Mouse (Mus musculus) macrophage (primary cell): ENCODE measurements around the gene Dact3. TPM values are rescaled to one million over a fixed set of nuclear protein-coding genes. Genes with fewer than 3 reads are reported as not detected.

Experiments used
- H3K27ac ChIP-seq: fragments of 350-480 bp; formaldehyde crosslinking; 2 replicates; pipeline ENCODE4 v1.9.0; 2021
- H3K36me3 ChIP-seq: fragments of 350-480 bp; formaldehyde crosslinking; 2 replicates; pipeline ENCODE4 v1.9.0; 2021; ENCODE audit errors: inconsistent target
- H3K4me3 ChIP-seq: fragments of 350-480 bp; formaldehyde crosslinking; 2 replicates; pipeline ENCODE4 v1.9.0; 2021; ENCODE audit errors: inconsistent target
- H3K79me2 ChIP-seq: fragments of 350-480 bp; formaldehyde crosslinking; 2 replicates; pipeline ENCODE4 v1.9.0; 2021; ENCODE audit errors: inconsistent target
- WGBS: methylation state at CpG from one replicate; pipeline ENCODE4 v1.1.7; 2026; ENCODE audit warnings: inconsistent platforms; ENCODE audit not compliant: missing documents; 5-methylcytosine and 5-hydroxymethylcytosine counted together
- polyA plus RNA-seq: library from polyadenylated mRNA; stranded (reverse); fragments of 250-400 nt; gene quantifications from 3 replicates; pipeline ENCODE4 v1.2.4, GENCODE M21; 2018; ENCODE audit warnings: inconsistent platforms

Dact3 gene
- polyA plus RNA-seq, 1 experiment from 2014 or later: 0.32 TPM

DNA sequence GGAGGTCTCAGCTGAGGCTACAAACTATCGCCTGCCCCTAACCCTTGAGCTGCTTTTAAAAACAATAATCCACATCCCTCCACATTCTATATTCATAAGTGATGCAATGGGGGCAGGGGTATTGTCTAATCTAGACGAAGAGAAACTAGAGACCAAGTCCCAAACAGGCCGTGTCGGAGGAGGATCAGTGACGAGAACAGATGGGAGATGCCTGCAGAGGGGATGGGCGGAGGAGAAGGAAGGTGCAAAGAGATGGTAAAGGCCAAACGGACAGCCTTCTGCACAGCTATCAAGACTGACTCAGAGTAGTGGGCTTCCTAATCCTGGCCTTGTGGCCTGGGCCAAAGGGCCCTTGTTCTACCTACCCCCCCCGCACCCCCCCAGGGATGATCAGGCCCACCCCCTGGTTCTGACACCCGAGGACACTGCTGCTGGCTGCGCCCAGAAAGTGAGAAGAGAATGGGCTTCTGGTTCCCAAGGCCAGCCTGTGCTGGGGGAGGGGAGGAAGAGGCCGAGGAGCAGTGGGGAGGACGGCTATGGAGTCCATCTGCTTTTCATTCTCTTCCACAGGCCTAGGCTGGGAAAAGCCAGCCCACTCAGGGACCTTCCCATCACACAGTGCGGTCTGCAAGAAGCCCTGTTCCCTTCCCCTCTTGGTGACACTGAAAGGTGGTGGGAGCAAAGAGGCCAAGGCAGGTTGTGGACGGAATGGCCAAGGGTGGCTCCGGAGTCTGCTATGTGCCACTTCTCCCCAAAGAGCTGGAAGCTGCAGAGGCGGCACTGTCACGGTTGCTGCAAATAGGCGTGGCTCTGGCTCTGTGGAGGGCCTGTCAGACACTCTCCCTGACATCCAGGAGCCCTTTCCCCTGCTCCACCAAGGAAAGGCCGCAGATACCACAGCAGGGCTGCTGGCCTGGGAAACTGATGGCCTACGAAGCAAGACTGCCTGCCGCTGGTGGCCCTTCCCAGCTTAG is 46.0 kb downstream of the Dact3 start:
- WGBS: 91% methylated on average over 21 of the region's 21 CpGs
- Histone ChIP-seq H3K36me3 (peaks cover 30% of the 10 kb centered on the region), H3K79me2 (peaks cover 54% of the 10 kb centered on the region), H3K27ac (no peak overlapping the region), H3K4me3 (no peak overlapping the region)

GRCm38 (mm10) chr7:16921881-16922335 is 46.8 kb downstream of the Dact3 start:
- peaks cover 24% of the 10 kb centered on the region for H3K36me3 ChIP-seq
- H3K4me3 ChIP-seq: no peak overlapping the region
- WGBS: 54% methylated on average over 6 of the region's 6 CpGs
- no peak overlapping the region for H3K27ac ChIP-seq
- peaks cover 54% of the 10 kb centered on the region for H3K79me2 ChIP-seq

- peaks cover 18% of the 10 kb centered on the region; the same call in 1 of the 2 replicates for H3K36me3 ChIP-seq
- H3K27ac ChIP-seq: peak overlapping the region; percentile 86
- H3K4me3 ChIP-seq: peak overlapping the region; percentile 100
- WGBS: 41% methylated on average over 10 of the region's 10 CpGs
- H3K79me2 ChIP-seq: peaks cover 54% of the 10 kb centered on the region
Observed at GRCm38 (mm10) chr7:16922360-16922973, 47.4 kb downstream of the Dact3 start.

GRCm38 (mm10) chr7:16923283-16924036 is 48.3 kb downstream of the Dact3 start:
- Histone ChIP-seq H3K79me2 (peaks cover 52% of the 10 kb centered on the region), H3K4me3 (peak overlapping the region; percentile 100), H3K27ac (peak overlapping the region; percentile 86), H3K36me3 (peaks cover 15% of the 10 kb centered on the region; the same call in 1 of the 2 replicates)
- WGBS: under 1% methylated on average over 52 of the region's 57 CpGs

DNA sequence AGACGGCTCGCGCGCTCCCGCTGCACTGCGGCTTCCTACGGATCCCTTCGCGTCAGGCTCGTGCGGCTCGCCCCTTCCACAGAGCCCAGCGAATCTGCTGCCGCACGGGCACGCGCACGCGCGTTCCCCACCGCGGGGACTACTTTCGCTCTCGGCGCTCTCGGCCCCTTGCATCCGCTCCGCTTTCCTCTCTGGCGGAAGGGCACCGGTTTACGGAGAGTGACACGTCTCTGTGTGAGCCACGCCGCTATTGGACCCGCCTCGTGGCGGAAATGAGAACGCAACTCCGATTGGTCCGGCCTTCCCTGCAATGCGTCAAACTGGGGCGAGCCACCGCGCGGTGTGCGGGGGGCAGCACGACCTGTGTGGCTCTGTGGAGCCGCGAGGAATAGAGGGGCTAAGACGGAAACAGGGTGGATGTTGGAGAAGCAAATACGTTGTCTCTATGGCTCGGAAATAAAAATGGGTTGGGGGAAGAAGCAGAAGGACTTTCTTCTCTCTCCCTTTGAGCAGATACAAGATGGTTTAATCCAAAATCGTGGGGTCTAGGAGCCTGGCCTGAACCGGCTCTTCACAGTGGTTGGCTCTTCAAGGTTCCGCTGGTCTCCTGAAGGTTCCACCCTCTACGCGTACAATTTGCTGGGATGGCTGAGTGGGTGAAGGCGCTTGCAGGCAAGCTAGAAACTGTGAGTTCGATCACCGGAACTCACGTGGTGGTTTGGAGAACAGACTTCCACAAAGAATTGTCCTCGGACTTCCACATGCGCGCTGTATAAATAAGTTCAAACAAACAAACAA is 49.1 kb downstream of the Dact3 start, which contains the start of gene Calm3:
TSS of gene Calm3 (minus strand) at position 78 of the 798 bp plus-strand sequence.
- peak within 1 kb of the TSS; percentile 100 for H3K4me3 ChIP-seq
- H3K27ac ChIP-seq: peak within 1 kb of the TSS; percentile 94
- WGBS: 2% methylated on average over 56 of the region's 64 CpGs
- peaks cover 44% of the 10 kb centered on the region for H3K79me2 ChIP-seq
- H3K36me3 ChIP-seq: peaks cover 9% of the 10 kb centered on the region; the same call in 1 of the 2 replicates

DNA sequence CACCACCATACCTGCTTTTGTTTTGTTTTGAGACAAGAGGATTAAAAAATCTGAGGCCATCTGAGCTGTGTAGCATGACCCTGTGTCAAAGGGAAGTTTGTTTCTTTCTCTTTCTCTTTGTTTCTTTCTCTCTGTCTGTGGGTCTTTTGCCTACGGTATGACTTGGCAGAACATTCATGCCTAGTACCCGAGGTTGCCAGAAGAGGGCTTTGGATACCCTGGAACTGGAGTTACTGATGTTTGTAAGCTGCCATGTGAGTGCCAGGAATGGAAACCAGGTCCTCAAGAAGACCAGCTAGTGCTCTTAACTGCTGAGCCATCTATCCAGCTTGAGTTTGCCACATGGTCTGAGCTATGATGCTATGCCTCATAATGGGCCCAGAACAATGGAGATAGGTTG is 53.2 kb downstream of the Dact3 start:
- 8% methylated on average over 2 of the region's 2 CpGs for WGBS
- H3K4me3 ChIP-seq: no peak overlapping the region
- peaks cover 3% of the 10 kb centered on the region for H3K79me2 ChIP-seq
- no peak overlapping the region for H3K27ac ChIP-seq
- no peaks in the 10 kb centered on the region for H3K36me3 ChIP-seq

DNA sequence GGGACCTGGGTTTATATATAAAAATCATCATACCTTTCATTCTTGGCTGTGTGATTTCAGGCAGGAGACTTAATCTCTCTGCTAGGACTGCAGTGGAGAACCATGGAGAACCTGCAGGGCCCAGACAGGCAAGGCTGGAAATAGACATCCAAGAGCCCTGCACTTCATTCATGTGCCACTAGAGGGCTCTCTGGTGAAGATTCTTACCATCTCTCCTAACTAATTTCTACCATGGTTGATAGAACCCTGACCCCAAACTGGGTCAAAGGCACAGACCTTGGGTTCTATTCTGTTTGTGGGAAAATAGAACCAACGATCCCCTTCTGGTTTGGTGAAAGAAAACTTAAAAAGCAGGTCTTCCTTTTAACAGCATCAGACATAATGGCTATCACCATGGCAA is 55.7 kb downstream of the Dact3 start:
- Histone ChIP-seq H3K36me3 (no peaks in the 10 kb centered on the region), H3K27ac (no peak overlapping the region), H3K79me2 (no peaks in the 10 kb centered on the region), H3K4me3 (no peak overlapping the region)
- WGBS: 5% methylated on average over 1 of the region's 1 CpGs

DNA sequence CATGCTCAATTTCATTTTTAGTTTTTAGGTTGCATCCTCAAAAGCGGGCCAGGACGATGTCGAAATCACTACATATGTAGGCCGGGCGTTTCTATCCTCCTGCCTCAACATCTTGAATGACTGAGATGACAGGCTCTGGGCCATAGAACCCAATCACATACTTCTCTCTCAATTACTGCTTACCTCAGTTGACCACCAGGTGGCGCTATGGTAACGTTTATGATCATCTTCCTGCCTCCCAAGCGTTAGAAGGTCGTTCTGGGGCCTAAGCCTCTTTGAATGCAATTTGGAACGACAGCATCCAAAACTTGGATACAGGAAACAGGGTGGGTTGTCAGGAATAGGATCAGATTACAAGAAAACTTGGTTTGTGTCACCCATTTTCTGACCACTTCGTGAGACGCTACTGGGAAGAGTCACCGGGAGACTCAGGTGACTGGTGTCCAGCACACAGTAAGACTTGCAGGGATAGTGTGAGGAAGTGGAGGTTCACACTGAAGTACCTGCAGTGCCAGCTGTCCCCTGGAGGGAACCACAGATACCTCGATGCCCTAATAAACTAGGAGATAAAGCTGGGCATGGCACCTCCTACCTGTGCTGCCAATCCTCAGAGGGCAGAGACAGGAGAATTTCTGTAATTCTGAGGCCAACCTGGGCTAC is 57.0 kb downstream of the Dact3 start:
- H3K36me3 ChIP-seq: no peaks in the 10 kb centered on the region
- H3K79me2 ChIP-seq: no peaks in the 10 kb centered on the region
- WGBS: 22% methylated on average over 14 of the region's 14 CpGs

GRCm38 (mm10) chr7:16932704-16933577 is 57.8 kb downstream of the Dact3 start:
- Histone ChIP-seq H3K36me3 (no peaks in the 10 kb centered on the region), H3K4me3 (no peak overlapping the region), H3K79me2 (no peaks in the 10 kb centered on the region), H3K27ac (no peak overlapping the region)
- WGBS: 38% methylated on average over 14 of the region's 14 CpGs

More for the DNA sequence above, 57.0 kb downstream of the Dact3 start:
- no peak overlapping the region for H3K27ac ChIP-seq
- H3K4me3 ChIP-seq: no peak overlapping the region

Other genes with a start within 250 kb of the Dact3 start
- gene Ceacam15, start 199.6 kb upstream of the Dact3 start, polyA plus RNA-seq: not detected in 3 replicates
- gene Ceacam9, start 153.4 kb upstream of the Dact3 start, polyA plus RNA-seq: not detected in 3 replicates
- gene Ap2s1, start 136.9 kb upstream of the Dact3 start, polyA plus RNA-seq: 207 to 606 TPM (median 518 TPM) in 3 replicates
- gene Slc1a5, start 94.0 kb upstream of the Dact3 start, polyA plus RNA-seq: 4.0 to 23.3 TPM (median 15.1 TPM) in 3 replicates
- 26.7 to 43.9 TPM (median 39.6 TPM) in 3 replicates for gene Strn4, start 59.4 kb upstream of the Dact3 start, polyA plus RNA-seq
- gene Fkrp, start 58.6 kb upstream of the Dact3 start, polyA plus RNA-seq: 17.4 to 25.4 TPM (median 20.5 TPM) in 3 replicates
- 3.7 to 6.1 TPM (median 4.8 TPM) in 3 replicates for gene Prkd2, start 32.4 kb upstream of the Dact3 start, polyA plus RNA-seq
- gene Gng8, start 16.5 kb downstream of the Dact3 start, polyA plus RNA-seq: not detected in 3 replicates
- gene Ptgir, start 31.2 kb downstream of the Dact3 start, polyA plus RNA-seq: 2.2 to 3.8 TPM (median 3.6 TPM) in 3 replicates
- 148 to 197 TPM (median 177 TPM) in 3 replicates for gene Calm3, start 48.8 kb downstream of the Dact3 start, polyA plus RNA-seq
- gene Pnmal2, start 69.4 kb downstream of the Dact3 start, polyA plus RNA-seq: not detected in 3 replicates
- not detected in 3 replicates for gene Pnmal1, start 84.4 kb downstream of the Dact3 start, polyA plus RNA-seq
- not detected in 3 replicates for gene Gm42372, start 107.8 kb downstream of the Dact3 start, polyA plus RNA-seq
- 0.03 TPM in 1 of 3 replicates, not detected in the others for gene Ccdc8, start 117.4 kb downstream of the Dact3 start, polyA plus RNA-seq
- gene Ppp5c, start 152.6 kb downstream of the Dact3 start, polyA plus RNA-seq: 49.0 to 68.9 TPM (median 61.2 TPM) in 3 replicates
- not detected in 3 replicates for gene Hif3a, start 187.1 kb downstream of the Dact3 start, polyA plus RNA-seq
- gene Psg16, start 198.7 kb downstream of the Dact3 start, polyA plus RNA-seq: not detected in 3 replicates